Mouse (Mus musculus): ENCODE measurements at regions not wholly inside any gene's neighbourhood (a gene's known extent, or its start where the extent isn't known, plus 50 kb on each side); places are given as distances from the start of the nearest gene placed in this dataset.

DNA sequence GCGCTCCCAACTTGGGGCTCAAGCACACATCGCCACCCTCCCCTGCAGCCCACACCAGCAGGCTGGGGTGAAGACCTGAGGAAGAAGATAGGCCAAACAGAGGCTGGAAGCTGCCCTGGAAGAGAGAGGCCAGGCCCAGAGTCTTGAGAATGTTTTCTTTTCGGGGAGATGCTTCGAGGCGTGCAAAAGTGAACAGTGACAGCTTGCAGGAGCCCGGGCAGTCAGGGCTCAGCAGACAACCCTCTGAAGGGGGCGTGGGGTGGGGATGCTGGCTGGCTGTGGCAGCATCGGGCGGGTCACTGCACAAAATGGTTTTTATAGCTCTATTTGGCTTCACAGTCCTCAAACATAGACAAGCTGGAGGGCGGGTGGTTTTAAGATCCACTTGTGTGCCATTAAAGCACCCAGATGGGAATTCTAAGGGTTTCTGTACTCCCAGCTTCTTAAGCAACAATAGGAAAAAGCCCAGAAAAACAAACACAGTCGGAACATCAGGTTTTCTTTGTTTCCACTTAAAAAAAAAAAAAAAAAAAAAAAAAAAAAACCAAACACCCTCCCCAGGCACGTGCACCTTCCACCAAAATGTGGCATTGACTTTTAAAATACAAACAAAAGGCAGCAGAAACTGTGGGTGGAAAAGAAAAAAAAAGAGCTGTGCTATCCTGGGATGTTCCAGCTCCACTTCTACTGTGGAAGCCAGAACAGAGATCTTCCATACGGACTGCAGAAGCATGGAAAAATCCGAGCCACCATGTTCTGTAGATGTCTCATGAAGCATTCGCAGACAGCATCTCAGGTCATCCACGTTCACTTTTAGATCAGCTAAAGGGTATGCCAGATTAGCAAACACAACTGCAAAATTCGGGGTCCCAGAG lies 123.5 kb downstream of the Ly86 start:
- TF ChIP-seq CTCF (conservative IDR thresholded peaks at IDR 0.05; ENCODE audit: low read length): no peak
- TF ChIP-seq POU5F1 (IDR thresholded peaks at IDR 0.05; ENCODE audit: borderline replicate concordance, low read length): no peak
- no peak for TF ChIP-seq NANOG (IDR thresholded peaks at IDR 0.05; ENCODE audit: borderline replicate concordance, low read length)
